Mouse (Mus musculus): ENCODE data around the gene Scfd2. TPM values are rescaled to one million over a fixed set of nuclear protein-coding genes. Genes with fewer than 3 reads are reported as not detected.

Gene Scfd2
- total and polyA plus RNA-seq, 2 experiments, result 8.5 to 11.5 TPM

- Histone ChIP-seq H3K36me3 (ENCODE audit: control insufficient read depth, insufficient read depth, low read length) (no peaks in the 10 kb centered on the region), H3K27ac (replicated peaks; ENCODE audit: insufficient read depth, low read depth, low read length) (no peak overlapping the region), H3K4me1 (ENCODE audit: control insufficient read depth, insufficient read depth, low read length) (peaks cover 1% of the 10 kb centered on the region; the same call in 1 of the 2 replicates), H3K9ac (ENCODE audit: low read depth, low read length) (no peak overlapping the region), H3K4me3 (ENCODE audit: insufficient read depth, low read depth, low read length) (no peak overlapping the region), H3K27me3 (ENCODE audit: control insufficient read depth, insufficient read depth, low read length) (no peaks in the 10 kb centered on the region), H3K79me2 (ENCODE audit: control insufficient read depth, insufficient read depth, low read length) (no peaks in the 10 kb centered on the region)
- 90% methylated on average over 6 of the region's 6 CpGs for WGBS
- no peak for DNase-seq (ENCODE audit: extremely low read depth, low read depth, low spot score)
- no peak for TF ChIP-seq POLR2A (IDR thresholded peaks at IDR 0.05; ENCODE audit: extremely low read depth, insufficient read depth, low read length)
- no peak for TF ChIP-seq CTCF (IDR thresholded peaks at IDR 0.05; ENCODE audit: low read depth, low read length)
Measured at GRCm38 (mm10) chr5:74265151-74265550, 266.4 kb downstream of the Scfd2 start.

DNA sequence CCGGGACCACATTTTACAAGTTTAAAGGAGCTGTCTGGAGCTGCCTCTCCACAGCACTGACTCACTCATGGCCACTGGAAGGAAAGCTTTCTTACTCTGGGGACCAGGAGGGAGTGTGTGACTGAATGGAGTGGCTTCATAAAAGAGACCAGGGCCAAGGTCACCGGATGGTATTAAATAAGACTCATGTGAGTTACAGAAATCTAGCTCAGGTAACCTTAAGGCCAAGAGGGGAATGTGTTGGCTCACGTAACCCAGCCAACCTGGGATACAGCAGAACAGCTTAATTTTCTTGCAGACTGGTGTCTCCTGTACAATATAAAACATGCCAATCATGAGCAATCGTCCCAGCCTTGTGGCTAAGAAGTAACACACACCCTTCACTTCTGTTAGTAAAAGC, 267.0 kb downstream of the Scfd2 start:
- TF ChIP-seq CTCF (IDR thresholded peaks at IDR 0.05; ENCODE audit: low read depth, low read length) (no peak), POLR2A (IDR thresholded peaks at IDR 0.05; ENCODE audit: extremely low read depth, insufficient read depth, low read length) (no peak)
- DNase-seq (ENCODE audit: extremely low read depth, low read depth, low spot score), result no peak
- H3K36me3 ChIP-seq (ENCODE audit: control insufficient read depth, insufficient read depth, low read length), result no peaks in the 10 kb centered on the region
- H3K79me2 ChIP-seq (ENCODE audit: control insufficient read depth, insufficient read depth, low read length), result no peaks in the 10 kb centered on the region
- no peak overlapping the region for H3K9ac ChIP-seq (ENCODE audit: low read depth, low read length)
- H3K27ac ChIP-seq (replicated peaks; ENCODE audit: insufficient read depth, low read depth, low read length), result no peak overlapping the region
- H3K4me1 ChIP-seq (ENCODE audit: control insufficient read depth, insufficient read depth, low read length), result peaks cover 2% of the 10 kb centered on the region; the same call in 1 of the 2 replicates
- no peak overlapping the region for H3K4me3 ChIP-seq (ENCODE audit: insufficient read depth, low read depth, low read length)
- 96% methylated on average over 4 of the region's 4 CpGs for WGBS
- no peaks in the 10 kb centered on the region for H3K27me3 ChIP-seq (ENCODE audit: control insufficient read depth, insufficient read depth, low read length)

GRCm38 (mm10) chr5:74261016-74261415, 270.5 kb downstream of the Scfd2 start:
- peaks cover 2% of the 10 kb centered on the region; the same call in 1 of the 2 replicates for H3K4me1 ChIP-seq (ENCODE audit: control insufficient read depth, insufficient read depth, low read length)
- no peak overlapping the region for H3K27ac ChIP-seq (replicated peaks; ENCODE audit: insufficient read depth, low read depth, low read length)
- WGBS, result 84% methylated on average over 6 of the region's 6 CpGs

GRCm38 (mm10) chr5:74260378-74260809, 271.2 kb downstream of the Scfd2 start:
- TF ChIP-seq POLR2A (IDR thresholded peaks at IDR 0.05; ENCODE audit: extremely low read depth, insufficient read depth, low read length), result no peak
- no peak for TF ChIP-seq CTCF (IDR thresholded peaks at IDR 0.05; ENCODE audit: low read depth, low read length)
- 0 out of 2 replicates have a peak overlapping the region, but pooled peaks have one; percentile 25 for H3K27ac ChIP-seq (replicated peaks; ENCODE audit: insufficient read depth, low read depth, low read length)
- no peaks in the 10 kb centered on the region for H3K79me2 ChIP-seq (ENCODE audit: control insufficient read depth, insufficient read depth, low read length)
- no peak for DNase-seq (ENCODE audit: extremely low read depth, low read depth, low spot score)
- no peak overlapping the region for H3K9ac ChIP-seq (ENCODE audit: low read depth, low read length)
- no peaks in the 10 kb centered on the region for H3K27me3 ChIP-seq (ENCODE audit: control insufficient read depth, insufficient read depth, low read length)
- 69% methylated on average over 9 of the region's 9 CpGs for WGBS
- peaks cover 2% of the 10 kb centered on the region; the same call in 1 of the 2 replicates for H3K4me1 ChIP-seq (ENCODE audit: control insufficient read depth, insufficient read depth, low read length)
- no peaks in the 10 kb centered on the region for H3K36me3 ChIP-seq (ENCODE audit: control insufficient read depth, insufficient read depth, low read length)
- H3K4me3 ChIP-seq (ENCODE audit: insufficient read depth, low read depth, low read length), result no peak overlapping the region

More at GRCm38 (mm10) chr5:74261016-74261415, 270.5 kb downstream of the Scfd2 start:
- Histone ChIP-seq H3K27me3 (ENCODE audit: control insufficient read depth, insufficient read depth, low read length) (no peaks in the 10 kb centered on the region), H3K4me3 (ENCODE audit: insufficient read depth, low read depth, low read length) (no peak overlapping the region), H3K79me2 (ENCODE audit: control insufficient read depth, insufficient read depth, low read length) (no peaks in the 10 kb centered on the region), H3K9ac (ENCODE audit: low read depth, low read length) (no peak overlapping the region), H3K36me3 (ENCODE audit: control insufficient read depth, insufficient read depth, low read length) (no peaks in the 10 kb centered on the region)
- DNase-seq (ENCODE audit: extremely low read depth, low read depth, low spot score), result no peak
- no peak for TF ChIP-seq POLR2A (IDR thresholded peaks at IDR 0.05; ENCODE audit: extremely low read depth, insufficient read depth, low read length)
- no peak for TF ChIP-seq CTCF (IDR thresholded peaks at IDR 0.05; ENCODE audit: low read depth, low read length)

DNA sequence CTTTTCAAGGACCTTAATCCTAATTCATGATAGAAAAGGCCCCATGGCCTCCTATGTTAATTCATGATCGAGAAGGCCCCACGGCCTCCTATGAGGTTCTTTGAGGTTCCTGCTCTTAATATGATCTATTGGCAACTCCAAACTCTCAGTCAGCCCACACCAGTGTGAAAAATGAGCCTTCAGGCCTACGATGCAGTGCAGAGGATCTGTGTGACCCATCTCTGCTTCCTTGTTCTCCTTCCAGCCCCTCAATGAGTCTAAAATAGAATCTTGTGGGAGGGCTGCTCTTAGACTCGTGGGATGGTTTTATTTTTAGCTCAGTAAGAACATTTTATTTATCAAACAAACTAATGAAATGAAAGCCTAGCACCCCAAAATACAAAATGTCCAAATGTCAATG, 274.9 kb downstream of the Scfd2 start:
- TF ChIP-seq CTCF (IDR thresholded peaks at IDR 0.05; ENCODE audit: low read depth, low read length), result no peak
- no peak for TF ChIP-seq POLR2A (IDR thresholded peaks at IDR 0.05; ENCODE audit: extremely low read depth, insufficient read depth, low read length)
- no peak overlapping the region for H3K27ac ChIP-seq (replicated peaks; ENCODE audit: insufficient read depth, low read depth, low read length)
- no peaks in the 10 kb centered on the region for H3K27me3 ChIP-seq (ENCODE audit: control insufficient read depth, insufficient read depth, low read length)
- no peaks in the 10 kb centered on the region for H3K36me3 ChIP-seq (ENCODE audit: control insufficient read depth, insufficient read depth, low read length)
- H3K79me2 ChIP-seq (ENCODE audit: control insufficient read depth, insufficient read depth, low read length), result no peaks in the 10 kb centered on the region
- DNase-seq (ENCODE audit: extremely low read depth, low read depth, low spot score), result peak; percentile 18
- H3K4me1 ChIP-seq (ENCODE audit: control insufficient read depth, insufficient read depth, low read length), result peaks cover 4% of the 10 kb centered on the region
- no peak overlapping the region for H3K9ac ChIP-seq (ENCODE audit: low read depth, low read length)
- no peak overlapping the region for H3K4me3 ChIP-seq (ENCODE audit: insufficient read depth, low read depth, low read length)
- 85% methylated on average over 4 of the region's 4 CpGs for WGBS

DNA sequence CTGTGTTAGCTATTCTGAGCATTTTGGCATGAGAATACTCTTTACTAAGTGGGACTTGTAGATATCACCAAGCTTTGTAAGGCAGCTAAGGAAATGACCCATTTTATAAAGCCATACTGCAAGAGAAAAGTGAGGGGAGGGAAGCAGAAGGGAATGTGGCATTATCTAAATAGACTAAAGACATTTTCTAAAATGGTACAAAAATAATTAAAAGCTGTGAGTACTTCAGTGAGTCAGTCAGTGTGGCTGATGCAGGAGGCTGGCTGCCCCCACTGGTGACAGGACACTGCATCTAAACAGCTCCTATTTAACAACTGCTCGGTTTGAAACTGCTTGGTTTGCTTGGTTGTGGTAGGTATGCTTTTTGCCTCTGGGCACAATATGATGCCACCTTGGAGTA, 276.6 kb downstream of the Scfd2 start:
- Histone ChIP-seq H3K36me3 (ENCODE audit: control insufficient read depth, insufficient read depth, low read length) (no peaks in the 10 kb centered on the region), H3K27ac (replicated peaks; ENCODE audit: insufficient read depth, low read depth, low read length) (no peak overlapping the region), H3K27me3 (ENCODE audit: control insufficient read depth, insufficient read depth, low read length) (no peaks in the 10 kb centered on the region), H3K9ac (ENCODE audit: low read depth, low read length) (no peak overlapping the region), H3K4me3 (ENCODE audit: insufficient read depth, low read depth, low read length) (no peak overlapping the region), H3K79me2 (ENCODE audit: control insufficient read depth, insufficient read depth, low read length) (no peaks in the 10 kb centered on the region), H3K4me1 (ENCODE audit: control insufficient read depth, insufficient read depth, low read length) (peaks cover 8% of the 10 kb centered on the region)
- whole genome bisulfite sequencing, result 93% methylated on average over 1 of the region's 1 CpGs
- no peak for DNase-seq (ENCODE audit: extremely low read depth, low read depth, low spot score)
- TF ChIP-seq POLR2A (IDR thresholded peaks at IDR 0.05; ENCODE audit: extremely low read depth, insufficient read depth, low read length), result no peak
- TF ChIP-seq CTCF (IDR thresholded peaks at IDR 0.05; ENCODE audit: low read depth, low read length), result no peak

Measured in liver, adult 2 months (tissue).